Mouse (Mus musculus): ENCODE results near the gene Ntf3. TPM values are rescaled to one million over a fixed set of nuclear protein-coding genes. Genes with fewer than 3 reads are reported as not detected.
A peak's percentile ranks its signal among the peaks of the same experiment; 100 is the strongest.

The Ntf3 gene
- polyA plus RNA-seq, 1 experiment from 2014 or later, result 1.4 TPM

DNA sequence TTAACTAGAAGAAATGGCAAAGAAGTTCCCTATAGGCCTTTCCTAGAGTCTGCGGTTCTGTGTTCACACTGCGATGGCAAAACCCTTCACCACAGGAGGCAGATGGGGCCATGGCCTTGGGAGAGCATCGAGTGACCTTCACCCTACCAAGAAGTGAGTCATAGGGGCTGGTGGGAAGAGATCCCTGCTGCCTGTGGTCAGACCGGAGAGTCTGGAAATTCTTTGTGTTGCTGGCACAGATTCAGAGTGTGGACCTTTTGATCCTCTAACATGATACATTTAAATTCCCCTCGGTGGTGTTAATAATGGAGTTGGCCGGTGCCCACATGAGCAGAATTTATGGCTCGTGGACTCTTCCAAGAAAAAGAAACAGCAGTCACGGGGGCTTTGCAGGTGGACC is 49.5 kb downstream of the Ntf3 start:
- no peak overlapping the region for H3K4me2 ChIP-seq (ENCODE audit: low read length)
- no peaks in the 10 kb centered on the region for H3K4me1 ChIP-seq (ENCODE audit: control insufficient read depth, insufficient read depth, low read length)
- no peak overlapping the region for H3K27ac ChIP-seq (replicated peaks; ENCODE audit: low read depth, low read length)
- 89% methylated on average over 8 of the region's 8 CpGs for WGBS
- no peak overlapping the region for H3K9ac ChIP-seq (replicated peaks; ENCODE audit: low read length)
- no peaks in the 10 kb centered on the region for H3K36me3 ChIP-seq (ENCODE audit: control insufficient read depth, insufficient read depth, low read length)
- no peak overlapping the region for H3K4me3 ChIP-seq (replicated peaks; ENCODE audit: low read depth, low read length)
- no peaks in the 10 kb centered on the region for H3K27me3 ChIP-seq (ENCODE audit: control insufficient read depth, insufficient read depth, low read length)
- H3K9me3 ChIP-seq (ENCODE audit: control insufficient read depth, low read length), result no peaks in the 10 kb centered on the region
- DNase-seq (no peak), ATAC-seq (ENCODE audit: low FRiP score, low TSS enrichment) (no peak)

DNA sequence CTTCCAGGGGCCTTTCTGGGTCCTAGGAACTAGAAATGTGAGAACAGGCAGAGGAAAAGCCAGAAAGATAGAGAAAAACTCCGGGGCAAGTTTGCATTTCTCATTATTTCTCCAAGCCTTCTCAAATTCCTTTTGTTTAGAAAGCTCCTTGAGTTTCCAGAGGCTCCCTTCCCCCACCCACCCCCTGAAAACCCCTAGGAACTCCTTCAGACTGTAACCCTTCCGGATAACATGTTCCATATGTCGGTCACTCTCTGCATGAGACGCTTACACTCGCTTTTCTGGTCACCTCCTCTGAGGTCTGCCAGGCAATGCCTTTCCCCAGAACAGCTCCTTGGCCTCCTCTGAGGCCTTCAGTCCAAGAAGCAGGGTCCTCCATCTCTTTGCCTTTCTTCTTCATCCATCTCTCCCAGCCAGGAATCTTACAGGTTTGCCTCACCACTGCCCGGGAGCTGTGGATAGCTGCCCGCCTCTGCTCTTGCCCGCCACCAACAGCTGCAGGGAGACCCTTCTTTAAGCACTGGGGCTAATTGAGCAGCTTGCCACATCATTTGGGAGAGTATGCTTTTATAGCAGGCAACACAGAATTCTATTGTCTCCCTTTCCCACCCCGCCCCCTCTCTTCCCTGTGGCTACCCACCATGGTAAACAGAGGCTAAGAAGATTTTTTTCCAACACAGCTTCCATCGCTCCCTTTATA is 51.6 kb downstream of the Ntf3 start:
- Histone ChIP-seq H3K9me3 (ENCODE audit: control insufficient read depth, low read length) (no peaks in the 10 kb centered on the region), H3K9ac (replicated peaks; ENCODE audit: low read length) (no peak overlapping the region), H3K27ac (replicated peaks; ENCODE audit: low read depth, low read length) (no peak overlapping the region), H3K4me2 (ENCODE audit: low read length) (no peak overlapping the region), H3K27me3 (ENCODE audit: control insufficient read depth, insufficient read depth, low read length) (no peaks in the 10 kb centered on the region), H3K4me3 (replicated peaks; ENCODE audit: low read depth, low read length) (no peak overlapping the region), H3K4me1 (ENCODE audit: control insufficient read depth, insufficient read depth, low read length) (no peaks in the 10 kb centered on the region), H3K36me3 (ENCODE audit: control insufficient read depth, insufficient read depth, low read length) (no peaks in the 10 kb centered on the region)
- no peak for DNase-seq
- no peak for ATAC-seq (ENCODE audit: low FRiP score, low TSS enrichment)
- 78% methylated on average over 10 of the region's 10 CpGs for WGBS

DNA sequence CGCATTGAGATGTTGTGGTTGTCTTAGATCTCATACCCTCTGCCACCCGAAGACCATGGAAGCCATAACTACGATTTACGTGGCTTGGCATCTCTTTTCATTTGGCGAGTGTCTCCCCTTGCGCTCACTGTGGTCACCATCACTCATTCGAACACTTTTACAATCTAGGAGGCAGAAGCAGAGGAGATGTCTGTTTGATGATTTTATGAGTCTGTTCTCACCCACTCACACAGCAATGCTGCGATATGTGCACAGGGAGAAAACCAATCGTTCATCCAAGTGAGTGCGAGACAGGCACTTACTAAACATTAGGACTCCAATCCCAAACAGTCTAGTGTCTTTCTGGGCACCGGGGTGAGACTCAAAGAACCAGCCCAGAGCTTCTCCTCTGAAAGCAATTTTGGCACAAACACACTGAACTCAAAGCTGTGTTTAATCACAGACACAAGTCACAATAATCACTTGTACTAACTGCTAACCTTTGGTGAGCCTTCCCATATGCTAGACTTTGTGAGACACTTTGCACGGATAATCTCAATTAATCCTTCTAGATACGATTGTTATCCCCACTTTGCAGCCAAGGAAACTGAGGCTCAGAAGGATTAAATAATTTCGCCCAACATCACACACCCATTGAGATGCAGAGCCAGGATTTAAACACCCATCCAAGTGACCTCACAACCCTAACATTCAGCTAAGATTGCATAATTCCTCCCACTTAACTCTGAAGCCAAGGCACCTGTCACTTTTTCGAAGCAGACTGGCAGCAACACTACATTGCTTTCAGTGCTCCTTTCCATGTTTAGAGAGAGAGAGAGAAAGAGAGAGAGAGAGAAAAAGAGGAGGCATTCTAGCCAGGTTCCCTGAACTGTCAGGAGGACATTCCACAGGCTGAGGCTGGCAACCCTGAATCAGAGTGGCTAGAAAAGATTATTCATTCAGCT is 55.5 kb downstream of the Ntf3 start:
- Histone ChIP-seq H3K4me2 (ENCODE audit: low read length) (no peak overlapping the region), H3K4me3 (replicated peaks; ENCODE audit: low read depth, low read length) (no peak overlapping the region), H3K27ac (replicated peaks; ENCODE audit: low read depth, low read length) (no peak overlapping the region), H3K4me1 (ENCODE audit: control insufficient read depth, insufficient read depth, low read length) (no peaks in the 10 kb centered on the region), H3K36me3 (ENCODE audit: control insufficient read depth, insufficient read depth, low read length) (no peaks in the 10 kb centered on the region), H3K9me3 (ENCODE audit: control insufficient read depth, low read length) (no peaks in the 10 kb centered on the region), H3K27me3 (ENCODE audit: control insufficient read depth, insufficient read depth, low read length) (no peaks in the 10 kb centered on the region), H3K9ac (replicated peaks; ENCODE audit: low read length) (no peak overlapping the region)
- DNase-seq (no peak), ATAC-seq (ENCODE audit: low FRiP score, low TSS enrichment) (no peak)
- 90% methylated on average over 15 of the region's 15 CpGs for WGBS

DNA sequence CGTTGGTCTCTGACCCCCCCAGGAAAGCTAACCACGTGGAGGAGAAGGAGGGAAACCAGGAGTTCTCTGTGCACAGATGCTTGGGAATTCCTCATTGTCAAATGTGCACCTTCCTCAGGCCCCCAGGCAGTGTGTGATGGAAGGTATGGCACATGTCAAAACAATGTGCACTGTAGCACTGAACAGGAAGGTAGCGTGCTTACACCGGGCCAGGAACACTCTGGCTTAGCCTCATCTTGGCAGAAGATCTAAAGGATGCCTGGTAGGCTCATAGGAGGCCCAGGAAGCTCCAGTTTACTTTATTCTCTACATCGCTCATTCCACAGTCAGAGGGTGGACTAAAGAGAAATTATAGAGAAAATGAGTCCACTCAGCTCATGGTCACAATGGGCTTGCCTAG is 57.5 kb downstream of the Ntf3 start:
- no peaks in the 10 kb centered on the region for H3K4me1 ChIP-seq (ENCODE audit: control insufficient read depth, insufficient read depth, low read length)
- no peak overlapping the region for H3K4me2 ChIP-seq (ENCODE audit: low read length)
- H3K4me3 ChIP-seq (replicated peaks; ENCODE audit: low read depth, low read length), result no peak overlapping the region
- no peak overlapping the region for H3K27ac ChIP-seq (replicated peaks; ENCODE audit: low read depth, low read length)
- DNase-seq, result no peak
- 86% methylated on average over 5 of the region's 5 CpGs for WGBS
- no peak overlapping the region for H3K9ac ChIP-seq (replicated peaks; ENCODE audit: low read length)
- no peaks in the 10 kb centered on the region for H3K9me3 ChIP-seq (ENCODE audit: control insufficient read depth, low read length)
- no peak for ATAC-seq (ENCODE audit: low FRiP score, low TSS enrichment)
- H3K27me3 ChIP-seq (ENCODE audit: control insufficient read depth, insufficient read depth, low read length), result no peaks in the 10 kb centered on the region
- H3K36me3 ChIP-seq (ENCODE audit: control insufficient read depth, insufficient read depth, low read length), result no peaks in the 10 kb centered on the region

DNA sequence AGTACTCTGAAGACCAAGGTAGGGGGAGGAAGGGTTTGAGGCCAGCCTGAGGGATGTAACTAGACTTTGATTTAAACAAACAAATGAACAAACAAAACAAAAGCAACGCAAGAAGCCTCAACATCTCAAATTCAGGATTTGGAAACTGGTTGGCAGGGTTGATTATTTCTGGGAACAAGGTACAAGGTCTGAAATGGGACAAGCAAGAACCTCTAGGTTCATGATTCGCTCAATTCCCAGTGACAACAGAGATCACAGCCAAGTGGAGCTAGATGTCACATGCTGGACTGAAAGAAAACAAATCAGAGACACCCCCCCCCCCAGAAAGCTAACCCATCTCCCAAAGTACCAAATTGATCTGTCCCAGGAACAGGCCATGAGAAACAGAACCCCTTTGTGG is 57.9 kb downstream of the Ntf3 start:
- DNase-seq (no peak), ATAC-seq (ENCODE audit: low FRiP score, low TSS enrichment) (no peak)
- H3K4me2 ChIP-seq (ENCODE audit: low read length), result no peak overlapping the region
- 89% methylated on average over 2 of the region's 2 CpGs for WGBS
- H3K27ac ChIP-seq (replicated peaks; ENCODE audit: low read depth, low read length), result no peak overlapping the region
- no peak overlapping the region for H3K9ac ChIP-seq (replicated peaks; ENCODE audit: low read length)
- H3K36me3 ChIP-seq (ENCODE audit: control insufficient read depth, insufficient read depth, low read length), result no peaks in the 10 kb centered on the region
- no peaks in the 10 kb centered on the region for H3K27me3 ChIP-seq (ENCODE audit: control insufficient read depth, insufficient read depth, low read length)
- no peaks in the 10 kb centered on the region for H3K4me1 ChIP-seq (ENCODE audit: control insufficient read depth, insufficient read depth, low read length)
- no peak overlapping the region for H3K4me3 ChIP-seq (replicated peaks; ENCODE audit: low read depth, low read length)
- no peaks in the 10 kb centered on the region for H3K9me3 ChIP-seq (ENCODE audit: control insufficient read depth, low read length)

DNA sequence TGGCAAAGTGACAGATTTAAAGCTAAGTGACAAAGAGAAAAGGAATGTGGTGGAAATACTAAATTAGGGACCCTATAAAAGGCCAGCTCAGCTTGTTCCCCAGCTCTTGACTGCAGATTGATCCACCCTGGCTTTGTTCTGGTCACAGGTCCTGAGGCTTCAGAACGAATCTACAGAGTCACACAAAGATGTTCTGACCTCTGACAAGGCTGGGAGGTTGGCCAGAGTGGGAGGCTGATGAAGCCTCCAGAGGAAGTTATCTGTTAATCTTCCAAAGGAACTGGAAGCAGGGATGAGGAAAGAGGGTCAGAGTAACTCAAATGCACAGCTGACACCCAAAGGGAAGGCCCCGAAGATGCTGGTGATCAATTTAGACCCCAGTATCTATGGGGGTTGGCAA is 59.3 kb downstream of the Ntf3 start:
- no peak for ATAC-seq (ENCODE audit: low FRiP score, low TSS enrichment)
- no peaks in the 10 kb centered on the region for H3K9me3 ChIP-seq (ENCODE audit: control insufficient read depth, low read length)
- 70% methylated on average over 2 of the region's 2 CpGs for WGBS

DNA sequence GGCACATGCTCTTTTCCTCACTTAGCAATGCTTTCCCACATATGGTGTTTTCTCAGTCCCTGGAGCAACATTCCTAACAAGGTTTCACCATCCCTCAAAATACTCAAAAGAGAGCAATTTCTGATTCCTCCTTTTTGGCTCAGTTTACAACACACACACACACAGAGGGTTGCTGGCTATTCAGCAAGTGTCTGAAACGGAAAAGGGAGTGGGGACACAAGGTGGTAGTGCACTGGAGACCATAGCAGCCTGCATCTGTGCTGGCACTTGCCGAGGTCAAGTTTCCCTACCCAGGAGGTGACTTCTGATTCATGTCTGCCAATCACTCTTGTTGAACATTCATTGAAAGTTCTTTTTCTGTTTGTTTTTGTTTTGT is 59.9 kb downstream of the Ntf3 start:
- ATAC-seq (ENCODE audit: low FRiP score, low TSS enrichment) (no peak), DNase-seq (no peak)
- Histone ChIP-seq H3K4me3 (replicated peaks; ENCODE audit: low read depth, low read length) (no peak overlapping the region), H3K36me3 (ENCODE audit: control insufficient read depth, insufficient read depth, low read length) (no peaks in the 10 kb centered on the region), H3K9ac (replicated peaks; ENCODE audit: low read length) (no peak overlapping the region), H3K4me2 (ENCODE audit: low read length) (no peak overlapping the region), H3K9me3 (ENCODE audit: control insufficient read depth, low read length) (no peaks in the 10 kb centered on the region), H3K27me3 (ENCODE audit: control insufficient read depth, insufficient read depth, low read length) (no peaks in the 10 kb centered on the region), H3K4me1 (ENCODE audit: control insufficient read depth, insufficient read depth, low read length) (no peaks in the 10 kb centered on the region), H3K27ac (replicated peaks; ENCODE audit: low read depth, low read length) (no peak overlapping the region)
- WGBS, result 89% methylated on average over 2 of the region's 2 CpGs

More for the DNA sequence above, 59.3 kb downstream of the Ntf3 start:
- H3K36me3 ChIP-seq (ENCODE audit: control insufficient read depth, insufficient read depth, low read length), result no peaks in the 10 kb centered on the region
- H3K9ac ChIP-seq (replicated peaks; ENCODE audit: low read length), result no peak overlapping the region
- H3K27ac ChIP-seq (replicated peaks; ENCODE audit: low read depth, low read length), result no peak overlapping the region
- no peaks in the 10 kb centered on the region for H3K4me1 ChIP-seq (ENCODE audit: control insufficient read depth, insufficient read depth, low read length)
- H3K4me3 ChIP-seq (replicated peaks; ENCODE audit: low read depth, low read length), result no peak overlapping the region
- no peak for DNase-seq
- no peaks in the 10 kb centered on the region for H3K27me3 ChIP-seq (ENCODE audit: control insufficient read depth, insufficient read depth, low read length)
- no peak overlapping the region for H3K4me2 ChIP-seq (ENCODE audit: low read length)

DNA sequence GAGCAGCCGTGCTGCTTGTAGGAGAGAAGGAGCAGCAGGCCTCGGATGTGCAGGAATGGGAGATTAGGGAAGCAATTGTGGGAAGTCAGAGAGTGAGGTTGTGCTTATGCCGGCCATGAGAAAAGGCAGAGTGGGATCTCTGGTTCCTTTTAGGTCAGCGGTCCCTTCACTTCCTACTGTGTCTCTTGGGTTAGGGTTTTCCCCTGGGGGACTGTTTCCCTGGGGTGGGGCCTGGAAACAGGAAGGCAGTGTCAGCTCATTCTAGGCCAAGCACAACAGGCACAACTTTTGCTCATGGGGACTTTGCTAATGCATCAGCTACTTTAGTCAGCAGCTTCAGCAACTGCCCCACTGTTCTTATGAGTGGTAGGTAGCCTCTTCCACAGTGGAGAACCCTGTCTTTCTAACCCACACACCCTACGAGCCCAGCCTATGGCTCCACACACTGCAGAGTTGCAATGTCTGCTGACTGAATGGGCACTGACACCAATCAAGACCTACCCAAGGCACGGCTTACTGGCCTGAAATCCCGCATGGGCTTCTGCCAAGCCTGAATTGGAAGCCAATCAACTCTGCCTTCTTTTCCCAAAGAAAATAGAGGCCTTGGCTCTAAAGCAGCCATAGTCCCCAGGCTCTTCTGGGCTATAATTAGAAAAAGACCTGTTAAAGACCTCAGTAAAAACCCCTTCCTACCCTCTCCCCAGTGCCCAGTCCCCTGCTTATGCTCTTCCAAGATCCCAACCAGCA is 60.5 kb downstream of the Ntf3 start:
- no peak overlapping the region for H3K9ac ChIP-seq (replicated peaks; ENCODE audit: low read length)
- DNase-seq (peak; percentile 29), ATAC-seq (ENCODE audit: low FRiP score, low TSS enrichment) (no peak)
- H3K27ac ChIP-seq (replicated peaks; ENCODE audit: low read depth, low read length), result no peak overlapping the region
- H3K4me1 ChIP-seq (ENCODE audit: control insufficient read depth, insufficient read depth, low read length), result no peaks in the 10 kb centered on the region
- no peak overlapping the region for H3K4me2 ChIP-seq (ENCODE audit: low read length)
- no peaks in the 10 kb centered on the region for H3K9me3 ChIP-seq (ENCODE audit: control insufficient read depth, low read length)
- no peak overlapping the region for H3K4me3 ChIP-seq (replicated peaks; ENCODE audit: low read depth, low read length)
- H3K27me3 ChIP-seq (ENCODE audit: control insufficient read depth, insufficient read depth, low read length), result no peaks in the 10 kb centered on the region
- no peaks in the 10 kb centered on the region for H3K36me3 ChIP-seq (ENCODE audit: control insufficient read depth, insufficient read depth, low read length)
- 84% methylated on average over 7 of the region's 7 CpGs for WGBS

All from midbrain, embryonic 14.5 days (tissue).